Mouse (Mus musculus) urinary bladder, postnatal 25 days (tissue): ENCODE results near the gene Klc1.

Source experiments
- DNase-seq: peaks from one replicate; pipeline ENCODE4 v3.0.0; 2022; ENCODE audit warnings: low spot score

Klc1 gene

DNA sequence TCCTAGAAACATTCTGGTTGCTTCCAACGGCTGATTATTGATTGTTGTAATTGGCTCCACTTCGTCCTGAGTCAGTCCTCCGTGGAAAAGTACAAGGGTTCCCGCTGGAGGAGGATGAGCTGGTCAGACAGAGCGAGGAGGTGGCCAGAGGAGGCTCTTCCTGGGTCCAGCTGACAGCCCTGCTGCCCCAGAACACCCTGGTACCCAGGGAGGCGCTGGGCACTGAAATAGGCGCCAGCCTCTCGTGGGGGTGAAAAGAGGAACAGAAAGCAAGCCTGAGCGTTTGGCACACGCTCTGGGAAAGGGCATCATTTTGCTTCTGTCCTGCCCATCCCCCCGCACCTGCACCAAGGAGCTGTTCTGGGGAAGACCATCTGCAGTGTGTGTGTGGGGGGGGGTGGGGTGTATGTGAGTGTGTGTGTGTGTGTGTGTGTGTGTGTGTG lies 14.6 kb upstream of the Klc1 start:
- no peak for DNase-seq

DNA sequence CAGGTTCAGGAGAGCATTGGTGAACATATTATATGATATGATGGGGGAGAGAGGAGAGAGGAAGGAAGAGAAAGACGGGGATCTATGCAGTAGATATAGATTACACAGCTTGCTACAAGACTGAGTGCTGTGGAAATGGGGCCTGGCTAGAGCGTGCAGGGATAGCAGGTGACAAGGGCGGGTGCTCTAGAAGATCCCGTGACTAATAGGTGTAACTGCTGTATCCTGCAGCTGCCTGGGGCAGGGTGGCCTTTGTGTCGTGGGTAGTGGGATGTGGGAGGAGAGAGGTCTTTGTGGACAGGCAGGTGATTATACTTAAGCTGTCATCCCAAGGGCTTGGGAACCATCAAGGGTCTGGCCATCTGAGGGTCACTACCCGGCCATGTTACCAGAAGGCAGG lies 13.4 kb upstream of the Klc1 start:
- no peak for DNase-seq

DNA sequence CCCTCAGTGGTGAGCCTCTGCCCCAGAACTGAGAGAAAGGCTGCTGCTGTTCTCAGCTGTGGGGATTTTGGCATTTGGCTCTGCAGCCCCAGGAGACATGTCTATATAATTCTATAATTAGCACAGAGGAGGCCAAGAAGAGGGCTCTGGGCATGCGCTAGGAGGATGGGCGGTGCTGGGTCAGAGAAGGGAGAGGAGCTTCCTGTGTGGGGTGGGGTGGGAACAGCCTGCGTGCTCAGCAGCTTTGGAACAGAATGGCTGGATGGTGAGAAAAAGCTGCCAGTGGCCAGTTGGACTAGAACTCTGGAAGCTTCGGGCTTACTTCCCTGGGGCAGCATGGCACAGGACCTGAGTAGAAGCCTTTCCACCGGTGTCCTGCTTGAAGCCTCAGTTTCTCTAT lies 12.6 kb upstream of the Klc1 start:
- DNase-seq, result peak; percentile 59

DNA sequence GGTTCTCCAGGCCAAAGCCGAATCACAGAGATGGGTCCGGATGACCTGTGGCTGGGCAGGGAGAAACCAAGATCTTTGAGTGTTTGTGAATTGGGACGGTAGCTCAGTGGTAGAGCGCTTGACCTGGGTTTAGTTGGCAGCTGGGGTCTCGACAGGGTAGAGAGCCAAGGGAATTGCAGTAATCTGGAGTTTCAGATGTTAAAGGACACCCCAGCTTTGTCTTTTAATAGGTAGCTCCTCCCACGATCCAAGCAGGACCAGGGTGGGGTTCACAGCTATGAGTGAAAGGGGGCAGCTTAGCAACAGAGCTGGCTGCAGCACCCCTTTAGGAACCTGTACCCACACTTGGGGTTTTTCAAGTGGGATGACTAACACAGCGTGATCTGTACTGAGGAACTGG lies 11.2 kb upstream of the Klc1 start:
- DNase-seq, result no peak

DNA sequence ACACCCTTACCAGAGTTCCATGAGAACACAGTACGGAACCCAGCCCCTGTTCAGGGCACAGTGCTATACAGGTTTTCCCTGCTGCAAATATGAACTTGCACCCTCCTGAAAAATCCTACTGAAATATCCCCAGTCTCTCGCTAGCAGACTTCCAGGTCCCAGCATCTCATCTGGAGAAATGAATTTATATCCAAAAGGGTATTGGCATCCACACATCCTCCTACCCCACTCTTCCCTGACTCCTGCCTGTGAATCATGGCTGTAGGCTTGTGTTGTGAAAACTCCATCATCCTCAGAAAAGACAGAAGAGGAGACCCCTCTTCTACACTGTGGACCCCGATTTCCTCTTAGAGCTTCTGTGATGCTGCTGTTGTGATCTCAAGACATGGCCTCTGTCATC lies 7.9 kb upstream of the Klc1 start:
- DNase-seq, result no peak

DNA sequence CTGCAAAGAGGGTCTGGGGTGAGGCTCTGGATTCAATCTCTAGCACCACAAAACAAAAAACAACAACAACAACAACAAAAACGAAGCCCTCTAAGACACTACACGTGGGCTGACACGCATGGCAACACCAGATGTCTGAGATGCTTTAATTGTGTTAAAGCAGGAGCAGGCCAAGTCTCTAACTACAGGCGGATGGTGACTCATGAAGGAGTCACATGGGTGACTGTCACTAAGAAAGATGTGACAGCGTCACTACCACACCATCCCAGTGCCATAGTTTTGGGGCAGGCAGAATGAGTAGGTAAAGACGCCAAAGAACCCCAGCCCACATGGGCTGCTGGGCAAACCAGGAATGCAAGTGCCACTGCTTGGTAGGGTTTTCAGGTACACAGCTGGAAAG lies 6.2 kb upstream of the Klc1 start:
- no peak for DNase-seq

DNA sequence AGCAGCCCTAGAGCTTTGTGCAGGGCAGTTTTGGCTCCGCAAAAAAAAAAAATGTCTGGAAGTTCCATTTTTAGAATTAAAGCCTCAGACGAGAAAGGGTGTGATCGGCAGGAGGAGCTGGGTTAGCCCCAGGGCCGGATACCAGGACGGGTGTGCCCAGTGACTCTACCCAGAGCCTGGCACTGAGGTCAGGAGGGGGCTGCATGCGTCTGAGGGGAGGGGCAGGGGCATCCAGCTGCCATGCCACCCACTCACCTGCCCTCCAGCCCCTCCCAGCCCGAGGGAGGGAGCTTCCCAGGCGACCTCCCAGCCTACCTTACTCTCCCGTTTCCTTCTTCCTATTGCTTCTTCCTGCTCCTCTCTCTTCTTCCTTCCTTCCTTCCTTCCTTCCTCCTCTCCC lies 5.3 kb upstream of the Klc1 start:
- DNase-seq, result no peak

DNA sequence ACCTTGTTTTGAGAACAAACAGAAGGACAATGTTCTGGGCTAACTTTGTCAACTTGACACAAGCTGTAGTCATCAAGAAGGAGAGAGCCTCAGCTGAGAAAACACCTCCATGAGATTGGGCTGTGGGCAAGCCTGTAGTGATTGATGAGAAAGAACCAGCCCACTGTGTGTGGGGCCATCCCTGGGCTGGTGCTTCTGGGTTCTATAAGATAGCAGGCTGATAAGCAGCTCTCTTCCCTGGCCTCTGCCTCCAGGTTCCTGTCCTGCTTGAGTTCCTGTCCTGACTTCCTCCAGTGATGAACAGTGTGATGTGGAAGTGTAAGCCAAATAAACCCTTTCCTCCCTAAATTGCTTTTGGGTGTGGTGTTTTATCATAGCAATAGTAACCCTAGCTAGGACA lies 3.9 kb upstream of the Klc1 start:
- DNase-seq, result no peak

DNA sequence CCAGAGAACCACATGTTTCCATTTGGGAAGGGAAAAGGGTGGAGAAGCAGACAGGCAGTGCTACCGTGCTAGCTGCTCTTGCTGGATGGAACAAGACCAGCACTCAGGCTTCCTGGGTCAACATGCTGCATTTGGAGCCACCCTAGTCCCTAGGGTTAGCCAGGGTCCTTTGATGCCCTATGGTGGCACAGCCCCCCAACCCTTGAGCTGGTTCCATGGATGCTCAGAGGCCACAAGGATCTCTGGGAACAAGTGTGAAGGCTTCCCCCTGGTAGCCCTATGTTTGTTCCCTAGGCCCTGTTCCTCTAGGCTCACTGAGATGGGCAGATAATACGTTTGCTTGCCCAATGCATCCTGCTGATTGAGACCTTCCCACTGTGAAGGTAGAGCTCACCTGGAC lies 3.4 kb upstream of the Klc1 start:
- DNase-seq, result no peak

DNA sequence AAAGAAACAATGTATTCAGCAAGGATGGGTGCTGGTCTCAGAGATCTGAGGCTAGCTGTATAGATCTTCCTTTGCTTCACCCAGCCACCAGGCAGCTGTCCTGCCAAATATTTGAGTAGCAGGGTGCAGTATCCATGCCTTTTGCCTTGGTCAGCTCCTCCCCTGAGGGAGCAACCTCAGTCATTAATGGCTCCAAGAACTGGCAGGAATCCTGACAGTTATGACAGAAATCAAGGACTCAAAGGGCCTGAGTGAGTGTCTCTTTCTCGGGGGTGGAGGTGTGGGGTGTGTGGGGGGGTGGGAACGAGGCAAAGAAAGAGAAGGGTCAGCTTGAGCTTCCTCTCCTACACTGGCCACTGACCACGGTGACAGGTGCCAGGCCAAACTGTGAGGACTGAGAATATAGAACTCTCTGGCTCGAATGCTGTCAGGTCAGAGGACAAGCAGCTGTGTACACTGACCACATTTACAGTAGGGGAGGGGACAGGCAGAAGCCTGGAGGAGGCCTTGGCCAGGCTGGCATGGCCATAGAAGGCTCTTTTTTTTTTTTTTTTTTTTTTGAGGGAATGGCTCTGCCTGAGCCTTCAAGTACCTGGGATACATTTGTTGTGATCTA lies 2.5 kb upstream of the Klc1 start:
- no peak for DNase-seq

DNA sequence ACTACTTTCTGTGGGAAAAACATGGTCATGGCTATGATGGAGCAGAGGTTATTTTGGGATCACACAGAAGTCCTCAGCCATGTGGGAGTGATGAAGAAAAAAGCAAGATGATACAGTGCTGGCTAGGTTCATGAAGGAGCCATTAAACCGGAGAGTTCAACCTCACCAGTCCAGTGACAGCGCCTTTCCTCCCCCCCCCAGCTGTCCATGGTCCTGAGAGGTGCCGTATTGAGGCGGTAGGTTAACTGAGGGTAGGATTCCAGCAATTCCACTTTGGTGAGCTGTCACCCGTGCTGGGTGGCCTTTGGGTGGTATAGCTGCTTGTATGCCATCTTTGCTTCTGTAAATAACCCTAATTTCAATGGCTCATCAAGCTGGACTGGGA lies 2.0 kb upstream of the Klc1 start:
- no peak for DNase-seq

DNA sequence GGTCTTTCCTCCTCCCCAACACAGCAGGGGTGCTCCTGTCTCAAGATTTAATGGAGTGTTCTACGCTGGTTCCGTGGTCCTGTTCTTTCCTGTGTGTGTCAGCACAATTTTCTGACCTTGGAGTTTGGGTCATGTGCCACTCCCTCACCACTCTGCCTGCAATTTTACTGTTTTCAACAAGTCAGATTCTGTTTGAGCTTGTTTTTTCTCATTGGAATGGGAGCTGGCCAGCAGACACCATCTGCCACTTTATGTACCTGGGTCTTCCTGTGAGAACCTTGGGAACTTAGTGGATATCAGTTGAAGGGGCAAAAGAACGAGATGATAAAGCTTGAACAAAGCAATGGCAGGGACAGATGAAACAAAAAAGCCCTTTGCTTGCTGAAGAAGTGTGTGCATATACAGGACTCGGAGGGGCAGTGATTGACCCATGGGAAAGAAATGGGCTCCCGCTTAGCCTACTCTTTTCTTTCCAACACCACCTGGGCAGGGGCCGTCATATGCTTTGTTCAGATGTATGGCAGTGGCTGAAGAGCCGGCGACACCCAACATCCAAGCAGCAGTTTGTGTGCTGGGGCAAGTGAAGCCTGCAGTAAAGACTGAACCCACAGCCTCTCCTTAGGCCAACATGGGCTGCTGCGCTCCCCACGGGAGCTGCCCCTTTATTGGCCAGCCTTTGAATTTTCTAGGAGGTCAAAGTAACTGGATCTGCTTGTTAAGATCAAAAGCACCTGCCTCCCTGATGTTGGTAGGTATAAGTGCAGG lies 906 bp upstream of the Klc1 start:
- no peak for DNase-seq

DNA sequence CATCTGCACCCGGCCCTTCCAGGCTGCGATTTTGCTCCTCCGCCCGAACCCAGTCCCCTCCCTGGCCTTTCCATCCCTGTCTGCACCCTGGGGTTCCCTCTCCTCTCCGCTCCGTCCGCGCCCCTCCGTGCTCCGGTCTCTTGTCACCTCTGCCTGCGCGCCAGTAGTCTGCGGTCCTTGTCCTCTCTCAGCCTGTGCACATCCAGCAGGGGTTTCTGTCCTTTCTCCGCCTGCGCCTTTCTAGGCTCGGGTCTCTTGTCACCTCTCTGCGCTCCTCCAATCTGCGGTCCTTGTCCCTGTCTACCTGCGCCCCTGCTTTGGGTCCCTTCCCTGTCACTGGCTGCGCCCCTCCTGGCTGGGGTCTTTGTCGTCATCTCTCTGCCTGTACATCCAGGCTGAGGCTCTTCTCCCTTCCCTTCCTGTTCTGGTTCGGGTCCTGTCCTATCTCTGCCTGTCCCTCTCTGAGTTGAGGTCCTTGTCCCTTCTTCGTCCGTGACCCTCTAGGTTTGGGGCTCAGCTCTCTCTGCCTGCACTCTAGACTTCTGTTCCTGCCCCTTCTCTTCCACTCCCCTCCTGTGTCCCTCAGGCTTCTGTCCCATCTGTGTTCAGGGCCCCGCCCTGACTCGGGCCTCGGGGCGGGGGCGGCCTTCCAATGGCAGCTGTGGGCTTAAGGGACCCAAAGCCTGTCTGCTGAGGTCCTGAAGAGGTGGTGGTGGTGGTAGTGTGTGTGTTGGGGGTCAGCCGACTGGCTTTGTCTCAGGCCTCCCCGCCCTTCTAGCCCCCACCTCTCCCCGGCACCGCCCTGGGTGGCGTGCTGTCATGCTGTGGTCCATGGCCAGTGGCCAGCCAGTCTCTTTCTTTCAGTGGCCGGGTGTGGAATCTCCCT lies 770 bp downstream of the Klc1 start:
- peak; percentile 47 for DNase-seq

DNA sequence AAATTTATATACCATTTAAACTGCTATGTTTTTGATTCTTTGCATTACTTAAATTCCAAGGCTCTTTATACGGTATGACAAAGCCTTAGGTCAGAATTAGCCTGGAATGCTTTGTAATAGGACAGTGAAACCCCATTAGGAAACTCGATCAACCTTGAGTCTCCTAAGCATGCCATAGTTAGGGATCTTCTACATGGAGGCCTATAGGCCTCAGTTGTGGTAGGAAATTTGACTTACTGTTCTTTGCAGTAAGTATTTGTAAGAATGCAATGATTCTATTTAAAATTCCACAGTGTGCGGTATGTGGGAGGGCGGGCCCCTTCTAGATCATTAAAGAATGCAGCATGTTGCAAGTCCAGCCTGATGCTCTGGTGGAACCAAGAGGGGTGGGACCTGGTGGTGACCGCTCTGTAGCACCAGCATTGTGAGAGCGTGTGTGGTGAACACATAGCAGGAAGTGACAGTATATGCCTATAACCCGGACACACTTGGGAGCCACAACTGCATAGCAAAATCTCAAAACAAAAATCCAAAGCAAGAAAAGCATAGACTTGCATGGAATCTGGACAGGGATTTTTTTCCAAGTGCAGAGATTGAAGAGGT lies 1.8 kb downstream of the Klc1 start:
- no peak for DNase-seq

DNA sequence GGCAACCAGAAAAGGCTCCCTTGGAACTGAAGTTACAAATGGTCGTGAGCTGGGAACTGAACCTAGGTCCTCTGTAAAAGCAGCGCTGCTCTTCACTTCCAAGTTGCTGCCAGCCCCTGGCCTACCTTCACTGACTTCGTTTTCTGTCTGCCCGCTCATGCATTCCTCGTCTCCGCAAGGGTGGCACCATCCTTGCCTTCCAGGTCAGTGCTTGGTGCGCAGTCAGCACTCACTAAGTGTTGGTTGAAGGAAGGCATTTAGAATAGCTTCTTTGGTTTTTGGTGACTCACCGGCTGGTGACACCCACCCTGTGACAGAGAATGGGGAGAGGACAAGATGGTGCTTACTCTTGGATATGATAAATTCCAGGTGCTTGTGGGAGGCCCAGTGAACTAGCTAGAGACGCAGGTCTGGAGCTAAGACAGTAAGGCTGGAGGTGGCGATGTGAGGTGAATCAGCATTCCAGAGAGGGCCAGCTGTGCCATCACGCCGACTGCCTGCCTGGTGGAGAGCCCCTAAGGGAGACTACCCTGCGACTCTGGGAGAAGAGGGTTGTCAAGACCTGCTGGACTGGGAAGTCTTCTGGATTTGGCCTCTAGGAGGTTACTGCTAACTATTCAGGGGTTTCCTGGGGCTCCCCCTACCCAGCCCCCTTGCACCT lies 4.1 kb downstream of the Klc1 start:
- no peak for DNase-seq

DNA sequence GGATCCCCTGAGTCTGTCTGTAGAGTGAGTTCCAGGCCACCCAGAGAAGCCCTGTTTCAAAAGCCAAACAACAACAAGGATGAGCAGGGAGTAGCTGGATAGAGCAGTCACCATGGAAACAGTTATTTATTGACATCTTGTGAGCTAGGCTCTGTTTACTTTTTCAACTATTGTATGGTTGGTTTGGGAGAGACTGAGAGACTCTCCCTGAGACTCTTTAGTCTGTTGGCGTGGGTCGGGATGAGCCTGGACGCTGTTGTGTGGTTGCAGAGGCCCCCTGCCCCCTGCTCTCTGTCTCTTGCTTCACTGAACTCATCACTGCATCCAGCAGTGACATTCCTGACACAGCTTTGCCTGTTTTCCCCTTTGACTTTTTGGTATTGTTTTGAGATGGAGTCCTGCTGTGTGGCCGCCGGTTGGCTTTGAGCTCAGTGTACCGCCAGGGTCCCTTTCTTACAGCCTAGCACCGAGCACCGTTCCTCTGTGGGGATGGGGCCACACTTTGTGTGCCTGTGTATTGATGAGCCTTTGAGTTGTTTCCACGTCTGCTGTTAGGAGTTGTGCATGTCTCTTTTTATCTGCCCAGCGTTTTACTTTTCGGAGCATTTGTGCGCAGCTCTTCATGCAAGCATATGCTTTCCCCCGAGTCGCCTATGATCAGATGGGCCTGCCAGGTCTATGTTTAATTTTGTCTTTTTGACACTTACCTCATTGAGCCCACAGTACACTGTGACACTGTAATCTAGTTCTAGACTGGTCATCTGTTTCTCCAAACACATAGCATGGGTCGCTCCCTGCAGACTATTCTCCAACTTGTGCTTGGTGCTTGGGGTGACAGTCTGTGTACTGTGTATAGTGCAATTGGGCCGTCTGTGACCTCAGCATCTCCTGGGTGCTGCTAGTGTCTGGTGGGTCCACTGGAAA lies 7.9 kb downstream of the Klc1 start:
- no peak for DNase-seq

DNA sequence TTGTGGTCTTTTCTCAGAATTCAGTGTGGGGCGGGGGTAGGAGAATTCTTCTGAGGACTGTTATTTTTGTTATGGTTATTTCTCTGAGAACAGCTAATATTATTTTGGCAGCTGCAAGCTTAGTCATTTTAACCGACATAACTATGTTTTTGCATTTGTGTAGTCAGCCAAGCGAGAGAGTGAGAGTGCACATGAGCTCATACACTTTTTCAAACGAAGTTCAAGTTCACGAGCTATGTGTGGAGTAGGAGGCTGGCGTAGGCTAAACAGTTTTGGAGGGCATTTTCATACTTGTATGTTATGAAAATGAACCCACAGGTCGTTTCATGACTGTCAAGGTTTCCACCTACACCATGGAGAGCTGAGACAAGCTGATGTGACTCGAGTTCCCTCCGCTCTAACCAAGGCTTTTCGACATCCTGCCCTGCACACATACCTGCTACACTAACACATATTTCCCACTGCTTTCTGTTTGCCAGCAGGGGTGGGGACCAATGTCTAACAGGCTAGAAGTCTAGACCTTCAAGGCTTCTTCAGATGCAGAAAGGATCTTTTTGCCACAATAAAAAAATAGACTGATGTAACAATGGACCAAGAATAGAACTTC lies 9.8 kb downstream of the Klc1 start:
- DNase-seq, result no peak

DNA sequence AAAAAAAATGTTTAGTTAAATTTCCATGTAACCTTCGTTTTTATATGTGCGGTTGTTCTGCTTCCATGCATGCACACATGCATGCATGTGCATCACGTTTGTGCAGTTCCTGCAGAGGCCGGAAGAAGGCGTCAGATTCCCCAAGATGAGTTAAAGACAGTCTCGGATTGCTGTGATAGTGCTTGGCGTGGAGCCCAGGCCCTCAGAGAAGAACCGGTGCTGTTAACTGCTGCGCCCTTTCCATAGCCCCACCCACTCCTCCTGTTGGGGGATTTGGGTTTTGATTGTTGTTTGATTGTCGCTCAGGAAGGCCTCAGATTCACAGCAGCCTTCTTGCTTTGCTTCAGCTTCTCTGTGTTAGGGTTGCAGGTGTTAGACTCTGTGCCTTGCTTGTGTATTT lies 10.7 kb downstream of the Klc1 start:
- DNase-seq, result no peak

DNA sequence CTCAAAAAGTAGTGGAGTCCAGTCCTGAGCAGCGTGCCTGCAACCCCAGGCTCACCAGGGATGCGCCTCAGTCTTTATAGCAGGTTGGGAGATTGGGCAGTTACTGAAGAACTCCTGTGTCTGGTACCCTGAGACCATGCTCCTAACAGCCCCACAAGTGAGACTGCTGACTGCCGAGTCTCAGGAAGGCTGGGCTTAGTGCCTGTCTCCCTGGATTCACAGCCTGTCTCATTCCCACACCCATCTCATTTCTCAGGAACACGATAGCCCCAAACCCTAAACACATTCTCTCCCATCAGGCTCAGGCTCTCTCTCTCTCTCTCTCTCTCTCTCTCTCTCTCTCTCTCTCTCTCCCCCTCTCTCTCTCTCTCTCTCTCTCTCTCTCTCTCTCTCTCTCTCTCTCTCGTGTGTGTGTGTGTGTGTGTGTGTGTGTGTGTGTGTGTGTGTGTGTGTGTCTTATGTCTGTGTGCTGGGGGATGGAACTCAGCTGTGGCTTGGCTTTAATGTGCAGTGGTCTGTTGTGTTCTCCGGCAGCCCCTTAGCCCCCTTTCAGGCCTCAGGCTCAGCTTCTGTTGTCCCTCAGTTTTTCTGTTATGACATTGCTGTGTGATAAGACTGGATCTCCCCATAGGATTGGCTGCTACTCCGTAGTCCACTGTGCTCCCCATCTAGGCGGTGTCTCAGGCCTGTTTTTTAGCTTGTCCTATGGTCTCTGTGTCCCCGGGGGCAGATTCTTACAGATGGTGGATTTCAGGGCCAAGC lies 11.3 kb downstream of the Klc1 start:
- DNase-seq, result no peak

DNA sequence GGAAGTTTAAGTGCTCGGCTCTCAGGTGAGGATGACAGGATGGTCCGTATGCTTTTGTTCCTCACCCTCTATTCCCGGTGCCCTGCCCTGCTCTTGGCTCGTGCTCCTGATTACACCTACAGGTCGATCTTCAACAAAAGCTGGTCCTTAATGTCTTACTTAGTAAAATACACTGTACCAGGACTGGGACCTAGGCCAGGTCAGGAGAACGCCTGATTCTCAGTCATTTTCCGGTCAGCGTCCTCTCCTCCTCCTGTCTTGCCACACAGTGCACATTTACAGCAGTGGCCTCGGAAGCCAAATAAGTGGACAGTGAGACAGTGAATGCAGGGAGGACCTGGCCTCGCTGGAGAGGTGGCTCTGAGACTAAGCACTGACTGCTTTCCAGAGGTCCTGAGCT lies 12.0 kb downstream of the Klc1 start:
- DNase-seq, result no peak
